11 mouse cellular contexts compared by ENCODE assay signal in genomic region chr1:38478246-38478743, GRCm38 (mm10).
DNase-seq lines count a peak whose midpoint lies in the region; ATAC-seq lines count a peak whose summit lies in the region.
"Had no signal": no experiment of that assay in that cellular context is flagged by ENCODE, and none has a peak within 500 bp of the region (broad histone marks: within the 10 kb centered on the region; RNA-seq: fewer than 3 reads in every experiment).

No protein-coding gene starts in this region.

- H3K4me2 ChIP-seq in heart, embryonic 16.5 days (ENCODE audit: low read depth, low read length) = peak overlapping the region; percentile 30; the same call in 1 of the 2 replicates
- H3K4me2 ChIP-seq in intestine, embryonic 16.5 days (ENCODE audit: low read depth, low read length) = no peak overlapping the region
- H3K4me2 ChIP-seq: hindbrain, embryonic 13.5 days; midbrain, embryonic 11.5 days had no signal

- WGBS in heart, embryonic 16.5 days = 13% methylated on average over 9 of the region's 9 CpGs
- WGBS in intestine, embryonic 16.5 days = 42% methylated on average over 9 of the region's 9 CpGs

- H3K27ac ChIP-seq in heart, embryonic 16.5 days (ENCODE audit: low read length) = peak overlapping the region; percentile 18; the same call in 1 of the 2 replicates
- H3K27ac ChIP-seq in intestine, embryonic 16.5 days (ENCODE audit: low read length) = no peak overlapping the region

- 0 out of 2 replicates have a peak, but pooled peaks have one; percentile 28 for ATAC-seq in heart, embryonic 16.5 days (replicated peaks; ENCODE audit: extremely low read depth, insufficient read depth, low FRiP score)
- no peak for ATAC-seq in intestine, embryonic 16.5 days

- peak; percentile 13 for DNase-seq in layer of hippocampus, adult 9-11 months
- no peak for DNase-seq in layer of hippocampus, adult 9-10 months (ENCODE audit: low spot score)
- peak; percentile 5 for DNase-seq in gonadal fat pad, adult 2 months (ENCODE audit: low read depth)
- peak; percentile 82 for DNase-seq in lung, postnatal 25 days (ENCODE audit: low spot score)
- no peak for DNase-seq in thymus, postnatal 10 days (ENCODE audit: low spot score in 2 of 2)
- DNase-seq: kidney, postnatal 25 days; thymus, adult 18-20 months had no signal

- no peak overlapping the region for H3K9ac ChIP-seq in heart, embryonic 16.5 days (ENCODE audit: low read length)
- no peak overlapping the region for H3K9ac ChIP-seq in intestine, embryonic 16.5 days (ENCODE audit: low read depth, low read length)
- H3K9ac ChIP-seq: hindbrain, embryonic 13.5 days had no signal

- no peaks in the 10 kb centered on the region for H3K27me3 ChIP-seq in heart, embryonic 16.5 days (ENCODE audit: control insufficient read depth, insufficient read depth, low read length)
- no peaks in the 10 kb centered on the region for H3K27me3 ChIP-seq in intestine, embryonic 16.5 days (replicated peaks; ENCODE audit: control insufficient read depth, insufficient read depth, low read length)
- H3K27me3 ChIP-seq: hindbrain, embryonic 13.5 days had no signal

- no peaks in the 10 kb centered on the region for H3K36me3 ChIP-seq in heart, embryonic 16.5 days (ENCODE audit: control insufficient read depth, insufficient read depth)
- no peaks in the 10 kb centered on the region for H3K36me3 ChIP-seq in intestine, embryonic 16.5 days (ENCODE audit: control insufficient read depth, insufficient read depth, low read length)
- H3K36me3 ChIP-seq: hindbrain, embryonic 13.5 days had no signal

- no peaks in the 10 kb centered on the region for H3K9me3 ChIP-seq in heart, embryonic 16.5 days (replicated peaks; ENCODE audit: control insufficient read depth, low read length)
- no peaks in the 10 kb centered on the region for H3K9me3 ChIP-seq in intestine, embryonic 16.5 days (ENCODE audit: control insufficient read depth, low read length)
- H3K9me3 ChIP-seq: hindbrain, embryonic 13.5 days had no signal

- H3K4me3 ChIP-seq in heart, embryonic 16.5 days (ENCODE audit: low read length) = no peak overlapping the region
- H3K4me3 ChIP-seq in intestine, embryonic 16.5 days (ENCODE audit: low read length) = no peak overlapping the region
- H3K4me3 ChIP-seq: hindbrain, embryonic 13.5 days had no signal

- H3K4me1 ChIP-seq in heart, embryonic 16.5 days (ENCODE audit: control insufficient read depth, insufficient read depth, low read length) = peaks cover 13% of the 10 kb centered on the region
- H3K4me1 ChIP-seq in intestine, embryonic 16.5 days (ENCODE audit: control insufficient read depth, insufficient read depth, low read length) = no peaks in the 10 kb centered on the region

Comparison
In these comparisons a context has a peak if more than half of its experiments do, and no peak if none do; other contexts are left out.
1. DNase-seq: peak in layer of hippocampus, adult 9-11 months (single experiment), gonadal fat pad, adult 2 months (single experiment) and lung, postnatal 25 days (single experiment); none in layer of hippocampus, adult 9-10 months (single experiment) and thymus, postnatal 10 days (0 of 2).